Mouse (Mus musculus) midbrain, embryonic 16.5 days (tissue): ENCODE measurements around the gene Hist1h3a. TPM values are rescaled to one million over a fixed set of nuclear protein-coding genes. Genes with fewer than 3 reads are reported as not detected.
"Not testable (repeated sequence)": the region's sequence is repeated elsewhere in the genome, so short reads cannot be mapped to it uniquely, and the experiment has no call there.

Source experiments
- ATAC-seq: fragments of 200-750 bp; cut with Nextera tagmentation; 2 replicates; pipeline ENCODE4 v1.8.0; 2017; ENCODE audit warnings: moderate TSS enrichment
- H3K27ac ChIP-seq: fragments of 300-500 bp; sonication (generic); 2 replicates; pipeline ENCODE4 v1.5.1; 2014; ENCODE audit warnings: mild to moderate bottlenecking, low read length, mixed read lengths
- H3K27me3 ChIP-seq: fragments of 300-500 bp; sonication (generic); 2 replicates; pipeline ENCODE4 v1.6.1; 2014; ENCODE audit warnings: low read depth, low read length, mixed read lengths; ENCODE audit not compliant: control insufficient read depth, insufficient read depth
- H3K36me3 ChIP-seq: fragments of 300-500 bp; sonication (generic); 2 replicates; pipeline ENCODE4 v1.6.1; 2014; ENCODE audit warnings: mild to moderate bottlenecking, low read length, moderate library complexity, mixed read lengths; ENCODE audit not compliant: control insufficient read depth, insufficient read depth
- H3K4me1 ChIP-seq: fragments of 300-500 bp; sonication (generic); 2 replicates; pipeline ENCODE4 v1.6.1; 2014; ENCODE audit warnings: mild to moderate bottlenecking, low read length, mixed read lengths; ENCODE audit not compliant: control insufficient read depth, insufficient read depth
- H3K4me2 ChIP-seq: fragments of 300-500 bp; sonication (generic); 2 replicates; pipeline ENCODE4 v1.6.1; 2014; ENCODE audit warnings: mild to moderate bottlenecking, low read length, mixed read lengths
- H3K4me3 ChIP-seq: fragments of 300-500 bp; sonication (generic); 2 replicates; pipeline ENCODE4 v1.5.1; 2014; ENCODE audit warnings: low read depth, mild to moderate bottlenecking, low read length, moderate library complexity, mixed read lengths
- H3K9ac ChIP-seq: fragments of 300-500 bp; sonication (generic); 2 replicates; pipeline ENCODE4 v1.6.1; 2014; ENCODE audit warnings: low read depth, low read length, mixed read lengths
- H3K9me3 ChIP-seq: fragments of 300-500 bp; sonication (generic); replicated peaks from 2 replicates; pipeline ENCODE4 v1.6.1; 2014; ENCODE audit warnings: mild to moderate bottlenecking, low read length, mixed read lengths; ENCODE audit not compliant: control insufficient read depth, poor library complexity, severe bottlenecking
- WGBS: fragments of 180-500 bp; shearing (Covaris S2); extraction: QIAGEN DNeasy Blood & Tissue Kit; methylation state at CpG from one replicate; pipeline ENCODE4 v1.1.7; 2014; 5-methylcytosine and 5-hydroxymethylcytosine counted together
- polyA plus RNA-seq: library from polyadenylated mRNA; unstranded; fragments of >200 nt; fragmentation: Nextera tagmentation; extraction: Ambion mirVana; gene quantifications from 2 replicates; pipeline ENCODE4 v1.2.1, GENCODE M21; 2015

Hist1h3a gene
- polyA plus RNA-seq, 1 experiment from 2014 or later = 0.40 TPM

DNA sequence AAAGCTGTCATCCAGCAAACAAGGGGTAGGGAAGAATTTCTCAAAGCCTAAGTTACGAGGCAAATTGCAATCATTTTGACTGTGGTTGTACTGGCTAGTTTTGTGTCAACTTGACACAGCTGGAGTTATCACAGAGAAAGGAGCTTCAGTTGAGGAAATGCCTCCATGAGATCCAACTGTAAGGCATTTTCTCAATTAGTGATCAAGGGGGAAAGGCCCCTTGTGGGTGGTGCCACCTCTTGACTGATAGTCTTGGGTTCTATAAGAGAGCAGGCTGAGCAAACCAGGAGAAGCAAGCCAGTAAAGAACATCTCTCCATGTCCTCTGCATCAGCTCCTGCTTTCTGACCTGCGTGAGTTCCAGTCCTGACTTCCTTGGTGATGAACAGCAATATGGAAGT is 7.4 kb upstream of the Hist1h3a start, which contains the start of gene Trim38:
TSS of gene Trim38 (plus strand) at position 301 of the 400 bp plus-strand sequence.
- ATAC-seq, H3K9ac ChIP-seq, H3K4me1 ChIP-seq, H3K9me3 ChIP-seq, H3K36me3 ChIP-seq, H3K27me3 ChIP-seq, H3K27ac ChIP-seq, H3K4me3 ChIP-seq, H3K4me2 ChIP-seq: not testable (repeated sequence)
- 96% methylated on average over 2 of the region's 2 CpGs for WGBS

DNA sequence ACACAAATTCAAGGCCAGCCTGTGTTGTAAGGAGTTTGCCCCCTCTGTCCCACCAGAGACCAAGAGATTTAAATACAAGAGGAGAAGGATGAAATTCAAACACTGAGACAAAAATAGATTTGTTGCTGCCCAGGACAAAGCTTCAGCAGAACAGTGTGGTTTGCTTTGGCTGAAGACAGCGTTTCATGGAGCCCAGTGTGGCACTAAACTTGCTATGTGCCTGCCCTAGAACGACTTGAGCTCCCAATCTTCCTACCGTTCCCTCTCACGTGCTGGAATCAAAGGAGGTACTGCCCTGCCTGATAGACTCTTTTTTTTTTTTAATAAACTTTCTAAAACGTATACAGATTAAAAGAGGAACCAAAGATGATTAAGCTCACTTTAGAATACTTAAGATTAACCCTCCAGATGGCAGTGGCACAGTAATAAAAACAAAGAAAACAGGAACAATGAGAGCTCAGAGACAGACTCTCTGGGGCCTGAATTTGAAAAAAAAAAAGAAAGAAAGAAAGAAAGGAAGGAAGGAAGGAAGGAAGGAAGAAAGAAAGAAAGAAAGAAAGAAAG is 6.7 kb upstream of the Hist1h3a start:
- ATAC-seq = no peak

DNA sequence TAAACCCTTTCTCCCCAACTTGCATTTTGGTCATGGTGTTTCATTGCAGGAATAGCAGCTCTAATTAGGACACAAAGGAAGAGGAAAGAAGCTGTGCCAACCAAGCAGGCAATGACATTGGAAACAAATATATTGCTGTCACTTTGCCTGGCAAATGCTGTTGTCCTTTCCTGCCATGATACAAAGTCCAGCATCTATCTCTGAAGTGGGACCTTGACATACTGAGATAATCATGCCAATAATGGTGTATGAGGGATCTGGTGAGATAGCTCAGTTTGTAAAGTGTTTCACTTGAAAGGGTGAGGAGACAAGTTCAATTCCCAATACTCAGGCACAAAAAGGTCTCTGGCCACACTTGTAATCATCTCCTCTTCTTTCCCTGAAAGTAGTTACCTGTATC is 4.6 kb upstream of the Hist1h3a start:
- Histone ChIP-seq H3K4me1 (peaks cover 18% of the 10 kb centered on the region), H3K4me3 (no peak overlapping the region), H3K27me3 (no peaks in the 10 kb centered on the region), H3K9ac (no peak overlapping the region), H3K4me2 (no peak overlapping the region), H3K9me3 (no peaks in the 10 kb centered on the region), H3K27ac (no peak overlapping the region), H3K36me3 (no peaks in the 10 kb centered on the region)
- ATAC-seq = no peak

More for the DNA sequence above, 6.7 kb upstream of the Hist1h3a start:
- Histone ChIP-seq H3K27ac (no peak overlapping the region), H3K36me3 (no peaks in the 10 kb centered on the region), H3K4me3 (no peak overlapping the region), H3K27me3 (no peaks in the 10 kb centered on the region), H3K4me2 (no peak overlapping the region), H3K9me3 (no peaks in the 10 kb centered on the region), H3K9ac (no peak overlapping the region), H3K4me1 (peaks cover 16% of the 10 kb centered on the region)
- 34% methylated on average over 5 of the region's 5 CpGs for WGBS

DNA sequence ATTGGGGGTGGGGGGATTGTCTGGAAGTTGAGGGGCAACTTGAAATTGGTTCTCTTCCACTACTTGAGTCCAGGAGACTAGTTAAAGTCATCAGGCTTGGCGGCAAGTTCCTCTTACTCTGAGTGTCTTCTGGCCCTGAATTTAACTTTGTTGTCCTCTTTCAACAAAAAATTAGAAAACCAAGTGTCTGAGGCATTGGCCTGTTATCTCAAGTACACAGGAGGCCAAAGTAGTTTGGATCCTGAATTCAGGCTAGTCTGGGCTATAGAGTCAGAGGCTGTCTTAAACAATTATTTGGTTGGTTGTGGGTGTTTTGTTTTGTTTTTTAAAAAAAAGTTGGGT is 3.0 kb upstream of the Hist1h3a start:
- ATAC-seq = no peak
- H3K27me3 ChIP-seq = no peaks in the 10 kb centered on the region
- H3K4me2 ChIP-seq = no peak overlapping the region
- H3K4me3 ChIP-seq = no peak overlapping the region
- 68% methylated on average over 1 of the region's 1 CpGs for WGBS
- peaks cover 21% of the 10 kb centered on the region for H3K4me1 ChIP-seq
- H3K9me3 ChIP-seq = no peaks in the 10 kb centered on the region
- no peak overlapping the region for H3K27ac ChIP-seq
- H3K36me3 ChIP-seq = no peaks in the 10 kb centered on the region
- no peak overlapping the region for H3K9ac ChIP-seq

DNA sequence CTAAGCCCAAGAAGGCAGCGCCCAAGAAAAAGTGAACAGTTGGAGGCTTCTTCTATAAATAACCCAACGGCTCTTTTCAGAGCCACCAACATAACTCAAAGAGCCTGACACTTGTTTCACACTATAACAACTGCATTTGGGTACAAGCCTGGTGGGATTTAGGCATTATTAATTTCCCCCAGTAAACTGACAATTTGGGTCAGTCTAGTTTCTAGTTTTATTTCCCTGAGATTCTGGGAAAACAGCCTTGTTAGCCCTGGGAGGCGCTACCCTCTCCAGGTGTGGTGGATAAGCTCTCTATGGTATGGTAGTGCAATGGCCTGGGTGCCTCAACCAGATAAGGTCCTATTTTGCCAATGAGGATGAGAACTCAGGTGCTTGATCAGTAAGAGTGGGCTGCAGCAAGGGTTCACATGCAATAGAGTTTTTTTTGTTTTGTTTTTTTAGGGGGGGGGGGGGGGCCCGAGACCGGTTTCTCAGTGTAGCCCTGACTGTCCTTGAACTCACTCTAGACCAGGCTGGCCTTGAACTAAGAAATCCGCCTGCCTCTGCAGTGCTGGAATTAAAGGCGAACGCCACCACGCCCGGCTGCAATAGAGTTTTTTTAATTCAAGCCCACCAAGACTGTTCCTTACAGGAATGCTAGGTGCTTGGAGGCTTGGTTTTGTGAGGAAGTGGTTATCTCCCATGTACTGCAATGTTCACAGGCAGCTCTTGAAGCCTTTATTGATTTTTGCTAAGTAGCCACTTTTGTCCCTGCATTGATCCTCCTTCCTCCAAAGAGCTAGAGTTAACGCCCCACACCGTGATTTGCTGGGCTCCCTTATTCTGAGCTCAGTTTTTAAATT is 2.4 kb upstream of the Hist1h3a start:
- no peak for ATAC-seq
- Histone ChIP-seq H3K4me1 (peaks cover 25% of the 10 kb centered on the region), H3K27me3 (no peaks in the 10 kb centered on the region), H3K4me2 (peak overlapping the region; percentile 82), H3K36me3 (no peaks in the 10 kb centered on the region), H3K27ac (peak overlapping the region; percentile 67), H3K9me3 (no peaks in the 10 kb centered on the region), H3K4me3 (peak overlapping the region; percentile 49), H3K9ac (peak overlapping the region; percentile 64)
- 33% methylated on average over 12 of the region's 12 CpGs for WGBS

DNA sequence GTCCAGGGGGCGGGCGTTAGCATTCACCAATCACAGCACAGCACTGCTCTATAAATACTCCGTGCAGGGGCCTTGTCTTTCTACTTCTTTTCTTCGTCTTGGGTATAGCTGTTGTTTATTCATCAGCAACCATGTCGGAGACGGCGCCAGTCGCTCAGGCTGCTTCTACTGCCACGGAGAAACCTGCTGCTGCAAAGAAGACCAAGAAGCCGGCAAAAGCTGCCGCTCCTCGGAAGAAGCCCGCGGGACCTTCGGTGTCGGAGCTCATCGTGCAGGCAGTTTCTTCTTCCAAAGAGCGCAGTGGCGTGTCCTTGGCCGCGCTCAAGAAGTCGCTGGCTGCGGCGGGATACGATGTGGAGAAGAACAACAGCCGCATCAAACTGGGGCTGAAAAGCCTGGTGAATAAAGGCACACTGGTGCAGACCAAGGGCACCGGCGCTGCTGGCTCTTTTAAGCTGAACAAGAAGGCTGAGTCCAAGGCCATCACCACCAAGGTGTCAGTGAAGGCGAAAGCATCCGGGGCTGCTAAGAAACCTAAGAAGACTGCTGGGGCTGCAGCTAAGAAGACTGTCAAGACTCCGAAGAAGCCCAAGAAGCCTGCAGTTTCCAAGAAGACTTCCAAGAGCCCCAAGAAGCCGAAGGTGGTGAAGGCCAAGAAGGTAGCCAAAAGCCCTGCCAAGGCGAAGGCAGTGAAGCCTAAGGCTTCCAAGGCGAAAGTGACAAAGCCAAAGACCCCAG is 1.6 kb upstream of the Hist1h3a start, which contains the start of gene Hist1h1a:
TSS of gene Hist1h1a (plus strand) at position 81 of the 738 bp plus-strand sequence.
- Histone ChIP-seq H3K27me3 (no peaks in the 10 kb centered on the region), H3K4me2 (peak within 1 kb of the TSS; percentile 82), H3K9me3 (no peaks in the 10 kb centered on the region), H3K27ac (peak within 1 kb of the TSS; percentile 67), H3K36me3 (no peaks in the 10 kb centered on the region), H3K4me1 (peaks cover 25% of the 10 kb centered on the region), H3K4me3 (peak within 1 kb of the TSS; percentile 49), H3K9ac (peak within 1 kb of the TSS; percentile 64)
- WGBS = 3% methylated on average over 34 of the region's 34 CpGs
- ATAC-seq = peak; percentile 73

DNA sequence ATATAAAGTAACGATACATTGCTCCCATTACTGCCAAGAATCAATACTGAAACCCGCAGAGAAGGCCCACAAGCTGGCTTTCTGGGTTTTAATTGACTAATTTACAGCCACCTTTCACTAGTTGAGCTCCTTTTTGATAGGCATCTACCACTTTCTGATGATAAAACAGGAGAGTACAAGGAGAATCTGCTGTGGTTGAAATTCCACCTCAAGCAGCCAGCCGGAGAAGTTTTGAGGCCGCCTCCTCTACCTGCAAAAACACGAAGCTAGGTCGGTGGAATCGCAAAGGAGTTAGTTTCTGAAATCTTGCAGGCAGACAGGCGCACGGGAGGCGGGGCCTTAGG is 1.0 kb upstream of the Hist1h3a start:
- Histone ChIP-seq H3K9ac (peak overlapping the region; percentile 22; the same call in 1 of the 2 replicates), H3K36me3 (no peaks in the 10 kb centered on the region), H3K27me3 (no peaks in the 10 kb centered on the region), H3K4me2 (peak overlapping the region; percentile 82), H3K9me3 (no peaks in the 10 kb centered on the region), H3K4me1 (peaks cover 25% of the 10 kb centered on the region), H3K4me3 (peak overlapping the region; percentile 49), H3K27ac (peak overlapping the region; percentile 67)
- no peak for ATAC-seq
- WGBS = under 1% methylated on average over 10 of the region's 10 CpGs

DNA sequence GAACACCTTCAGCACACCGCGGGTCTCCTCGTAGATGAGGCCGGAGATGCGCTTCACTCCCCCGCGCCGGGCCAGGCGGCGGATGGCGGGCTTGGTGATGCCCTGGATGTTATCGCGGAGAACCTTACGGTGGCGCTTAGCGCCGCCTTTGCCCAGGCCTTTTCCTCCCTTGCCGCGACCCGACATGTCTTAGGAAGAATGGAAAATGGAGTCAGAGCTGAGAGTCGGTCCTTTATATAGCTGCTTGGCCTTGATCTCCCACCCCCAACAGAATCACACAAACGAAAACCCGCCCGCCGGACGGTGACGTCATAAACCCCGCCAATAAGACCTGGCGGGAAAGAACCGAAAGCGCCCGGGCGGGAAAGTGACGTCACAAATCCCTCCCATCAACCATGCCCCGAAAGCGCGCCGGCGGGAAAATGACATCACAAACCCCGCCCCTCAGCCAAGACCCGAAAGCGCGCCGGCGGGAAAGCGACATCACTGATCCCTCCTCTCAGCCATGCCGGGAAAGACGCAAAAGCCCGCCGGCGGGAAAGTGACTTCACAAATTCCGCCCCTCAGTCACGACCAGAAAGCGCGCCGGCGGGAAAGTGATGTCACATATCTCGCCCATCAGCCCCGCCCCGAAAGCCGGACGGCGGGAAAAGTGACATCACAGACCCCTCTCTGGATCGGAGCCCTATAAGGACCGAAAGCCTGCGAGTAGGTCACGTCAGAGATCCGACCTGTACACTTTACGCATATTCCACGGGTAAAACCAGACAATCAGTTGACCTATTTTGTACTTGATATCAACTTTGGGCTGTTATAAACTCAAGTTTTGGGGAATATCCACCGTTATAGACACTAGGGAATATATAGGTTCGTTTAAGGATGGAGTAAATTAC is 968 bp downstream of the Hist1h3a start, which contains the start of gene Hist1h4a:
TSS of gene Hist1h4a (minus strand) at position 259 of the 893 bp plus-strand sequence.
- H3K9ac ChIP-seq = peak within 1 kb of the TSS; percentile 57
- peak within 1 kb of the TSS; percentile 44 for H3K4me3 ChIP-seq
- peaks cover 30% of the 10 kb centered on the region for H3K4me1 ChIP-seq
- no peaks in the 10 kb centered on the region for H3K9me3 ChIP-seq
- ATAC-seq = peak; percentile 83
- H3K27me3 ChIP-seq = no peaks in the 10 kb centered on the region
- H3K27ac ChIP-seq = peak within 1 kb of the TSS; percentile 82
- H3K36me3 ChIP-seq = no peaks in the 10 kb centered on the region
- WGBS = under 1% methylated on average over 61 of the region's 72 CpGs
- peak within 1 kb of the TSS; percentile 82 for H3K4me2 ChIP-seq
